Mouse (Mus musculus): ENCODE data around the gene Rhbdd1. TPM values are rescaled to one million over a fixed set of nuclear protein-coding genes. Genes with fewer than 3 reads are reported as not detected.

Rhbdd1 gene
- total and polyA plus RNA-seq, 2 experiments from 2014 or later = 6.6 to 13.2 TPM

DNA sequence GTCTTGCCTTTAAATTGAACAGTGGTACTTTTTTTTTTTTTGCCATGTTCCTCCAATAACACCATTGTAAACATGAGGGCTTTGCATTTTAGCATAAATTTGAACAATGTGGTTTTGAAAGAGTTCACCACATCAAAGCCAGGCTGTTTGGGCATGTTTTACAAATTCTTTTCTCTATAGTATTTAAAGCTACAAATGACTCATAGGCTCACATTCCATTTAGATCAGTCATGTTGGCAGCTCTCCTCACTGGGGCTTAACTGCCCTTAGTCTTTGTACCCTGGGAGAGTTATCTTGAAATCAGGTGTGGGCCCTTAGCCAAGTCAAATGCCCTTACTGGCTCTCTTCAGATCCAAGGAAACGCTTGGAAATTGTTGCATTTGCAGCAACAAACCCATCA lies 112.8 kb downstream of the Rhbdd1 start:
- peaks cover 10% of the 10 kb centered on the region; the same call in 1 of the 2 replicates for H3K4me1 ChIP-seq (ENCODE audit: control insufficient read depth, insufficient read depth)
- WGBS = 13% methylated on average over 1 of the region's 1 CpGs
- no peaks in the 10 kb centered on the region for H3K9me3 ChIP-seq (replicated peaks; ENCODE audit: control insufficient read depth, low read length)
- no peak overlapping the region for H3K27ac ChIP-seq (ENCODE audit: low read depth)
- TF ChIP-seq EP300 (IDR thresholded peaks at IDR 0.05; ENCODE audit: low read depth) (no peak), CTCF (IDR thresholded peaks at IDR 0.05; ENCODE audit: low read depth) (no peak)
- DNase-seq (ENCODE audit: low spot score) = peak; percentile 40
- peak; percentile 63; the same call in 1 of the 2 replicates for ATAC-seq (ENCODE audit: insufficient read depth, low read depth)
- no peak overlapping the region for H3K9ac ChIP-seq (replicated peaks; ENCODE audit: low read depth, low read length)
- H3K27me3 ChIP-seq (ENCODE audit: control insufficient read depth, insufficient read depth, low read length) = no peaks in the 10 kb centered on the region
- H3K4me3 ChIP-seq (ENCODE audit: low read depth, low read length) = no peak overlapping the region
- H3K4me2 ChIP-seq (ENCODE audit: low read depth, low read length) = no peak overlapping the region
- no peaks in the 10 kb centered on the region for H3K36me3 ChIP-seq (replicated peaks; ENCODE audit: control insufficient read depth, insufficient read depth, low read length)

DNA sequence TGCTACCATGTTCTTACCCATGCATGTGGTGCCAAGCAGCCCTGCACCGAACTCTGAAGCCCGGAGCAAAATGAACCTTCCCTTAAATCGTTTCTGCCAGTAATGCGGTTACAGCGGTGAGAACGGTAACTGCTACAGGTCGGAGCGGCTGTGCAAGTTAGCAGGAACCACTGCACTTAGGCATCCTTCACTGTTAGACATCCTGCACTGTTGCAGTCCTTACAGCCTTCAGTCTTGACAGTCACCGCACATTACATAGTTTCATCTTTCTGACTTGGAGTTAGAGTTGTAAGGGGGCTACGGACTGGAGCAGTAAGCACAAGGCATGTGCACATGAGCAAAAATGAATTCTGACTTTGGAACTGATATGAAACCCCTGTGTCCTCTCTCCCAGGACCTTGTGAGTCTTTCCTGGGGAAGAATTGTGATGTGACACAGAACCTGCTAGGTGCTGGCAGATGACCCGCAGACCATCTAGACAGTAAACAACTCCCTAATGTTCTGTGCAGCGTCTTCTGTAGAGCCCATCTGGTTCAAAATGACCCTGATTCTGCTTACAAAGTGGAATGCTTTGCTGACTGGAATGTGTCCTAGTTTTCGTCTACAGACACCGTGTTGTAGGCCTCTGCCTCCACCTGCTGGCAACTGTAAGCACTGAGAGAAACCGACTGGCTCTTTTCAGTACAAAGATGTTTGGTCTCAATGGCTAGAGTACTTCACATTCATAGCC lies 116.8 kb downstream of the Rhbdd1 start:
- H3K4me3 ChIP-seq (ENCODE audit: low read depth, low read length) = no peak overlapping the region
- peak; percentile 80 for DNase-seq (ENCODE audit: low spot score)
- TF ChIP-seq CTCF (IDR thresholded peaks at IDR 0.05; ENCODE audit: low read depth) (peak; percentile 97), EP300 (IDR thresholded peaks at IDR 0.05; ENCODE audit: low read depth) (no peak)
- H3K36me3 ChIP-seq (replicated peaks; ENCODE audit: control insufficient read depth, insufficient read depth, low read length) = no peaks in the 10 kb centered on the region
- 55% methylated on average over 15 of the region's 15 CpGs for WGBS
- H3K9me3 ChIP-seq (replicated peaks; ENCODE audit: control insufficient read depth, low read length) = no peaks in the 10 kb centered on the region
- no peak overlapping the region for H3K9ac ChIP-seq (replicated peaks; ENCODE audit: low read depth, low read length)
- H3K27me3 ChIP-seq (ENCODE audit: control insufficient read depth, insufficient read depth, low read length) = no peaks in the 10 kb centered on the region
- peaks cover 10% of the 10 kb centered on the region; the same call in 1 of the 2 replicates for H3K4me1 ChIP-seq (ENCODE audit: control insufficient read depth, insufficient read depth)
- ATAC-seq (ENCODE audit: insufficient read depth, low read depth) = peak; percentile 78; the same call in 1 of the 2 replicates
- no peak overlapping the region for H3K4me2 ChIP-seq (ENCODE audit: low read depth, low read length)
- no peak overlapping the region for H3K27ac ChIP-seq (ENCODE audit: low read depth)

DNA sequence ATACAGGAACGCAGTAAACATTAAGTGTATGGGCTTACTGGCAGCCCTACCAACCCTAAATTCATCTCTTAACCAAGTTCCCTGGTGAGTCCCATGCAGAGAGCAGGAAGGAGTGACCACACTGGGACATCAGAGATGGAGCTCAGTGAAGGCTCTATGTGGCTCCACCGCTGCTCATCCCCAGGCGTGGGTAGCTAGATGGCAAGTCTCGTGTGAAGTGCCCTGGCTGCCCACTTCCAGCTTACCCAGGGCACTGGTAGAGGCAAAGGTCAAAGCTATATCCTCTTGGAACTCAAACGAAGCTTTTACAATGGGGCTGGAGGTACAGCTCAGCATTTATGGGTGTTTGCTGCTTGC lies 117.4 kb downstream of the Rhbdd1 start:
- ATAC-seq (ENCODE audit: insufficient read depth, low read depth) = no peak
- no peak for DNase-seq (ENCODE audit: low spot score)
- no peaks in the 10 kb centered on the region for H3K9me3 ChIP-seq (replicated peaks; ENCODE audit: control insufficient read depth, low read length)
- H3K27ac ChIP-seq (ENCODE audit: low read depth) = no peak overlapping the region
- H3K4me3 ChIP-seq (ENCODE audit: low read depth, low read length) = no peak overlapping the region
- TF ChIP-seq CTCF (IDR thresholded peaks at IDR 0.05; ENCODE audit: low read depth) = no peak
- TF ChIP-seq EP300 (IDR thresholded peaks at IDR 0.05; ENCODE audit: low read depth) = no peak
- 64% methylated on average over 5 of the region's 5 CpGs for WGBS
- no peaks in the 10 kb centered on the region for H3K27me3 ChIP-seq (ENCODE audit: control insufficient read depth, insufficient read depth, low read length)
- H3K36me3 ChIP-seq (replicated peaks; ENCODE audit: control insufficient read depth, insufficient read depth, low read length) = no peaks in the 10 kb centered on the region
- H3K9ac ChIP-seq (replicated peaks; ENCODE audit: low read depth, low read length) = no peak overlapping the region
- H3K4me1 ChIP-seq (ENCODE audit: control insufficient read depth, insufficient read depth) = peaks cover 8% of the 10 kb centered on the region; the same call in 1 of the 2 replicates
- H3K4me2 ChIP-seq (ENCODE audit: low read depth, low read length) = no peak overlapping the region

DNA sequence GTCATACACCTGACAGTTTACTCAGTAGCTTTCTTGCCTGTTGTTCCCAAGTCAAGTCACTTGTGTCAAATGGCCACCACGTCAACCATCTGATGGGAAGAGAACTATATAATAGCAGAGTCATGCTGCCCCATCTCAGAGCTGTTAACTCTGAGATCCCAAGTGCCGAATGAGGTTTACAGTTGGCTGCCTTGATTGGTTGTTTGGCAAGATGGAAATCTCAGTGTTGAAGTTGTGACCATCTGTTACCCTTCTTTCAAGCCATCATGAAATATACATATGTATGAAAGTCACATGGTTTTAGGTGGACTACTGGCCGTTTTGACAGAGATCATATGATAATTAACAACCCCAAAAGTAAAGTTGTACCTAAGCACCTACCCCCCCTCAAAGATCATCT lies 121.0 kb downstream of the Rhbdd1 start:
- H3K4me3 ChIP-seq (ENCODE audit: low read depth, low read length) = no peak overlapping the region
- H3K9ac ChIP-seq (replicated peaks; ENCODE audit: low read depth, low read length) = no peak overlapping the region
- peaks cover 6% of the 10 kb centered on the region; the same call in 1 of the 2 replicates for H3K4me1 ChIP-seq (ENCODE audit: control insufficient read depth, insufficient read depth)
- H3K27me3 ChIP-seq (ENCODE audit: control insufficient read depth, insufficient read depth, low read length) = no peaks in the 10 kb centered on the region
- TF ChIP-seq CTCF (IDR thresholded peaks at IDR 0.05; ENCODE audit: low read depth) (no peak), EP300 (IDR thresholded peaks at IDR 0.05; ENCODE audit: low read depth) (no peak)
- WGBS = 84% methylated on average over 3 of the region's 3 CpGs
- H3K9me3 ChIP-seq (replicated peaks; ENCODE audit: control insufficient read depth, low read length) = no peaks in the 10 kb centered on the region
- no peak for DNase-seq (ENCODE audit: low spot score)
- H3K36me3 ChIP-seq (replicated peaks; ENCODE audit: control insufficient read depth, insufficient read depth, low read length) = no peaks in the 10 kb centered on the region
- no peak overlapping the region for H3K4me2 ChIP-seq (ENCODE audit: low read depth, low read length)
- ATAC-seq (ENCODE audit: insufficient read depth, low read depth) = no peak
- H3K27ac ChIP-seq (ENCODE audit: low read depth) = no peak overlapping the region

DNA sequence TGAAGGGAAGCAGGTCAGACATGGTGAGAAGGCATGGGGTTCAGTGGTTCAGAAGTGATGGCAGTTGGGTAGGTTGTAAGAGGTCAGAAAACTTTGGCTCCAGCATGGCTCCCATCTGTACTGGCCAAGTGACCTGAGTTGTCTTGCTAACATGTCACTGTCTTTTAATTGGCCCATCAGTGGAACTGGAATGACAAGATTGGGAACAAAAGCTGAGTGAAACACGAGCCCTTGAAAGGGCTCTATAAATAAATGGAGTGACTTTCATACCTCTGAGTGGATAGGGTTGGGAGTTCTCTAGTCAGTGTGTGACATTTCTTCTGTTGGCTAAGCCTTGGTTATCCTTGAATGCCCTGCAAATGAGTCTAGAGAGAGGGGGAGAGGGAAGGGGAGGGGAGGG lies 123.9 kb downstream of the Rhbdd1 start:
- DNase-seq (ENCODE audit: low spot score) (peak; percentile 11), ATAC-seq (ENCODE audit: insufficient read depth, low read depth) (peak; percentile 75)
- Histone ChIP-seq H3K36me3 (replicated peaks; ENCODE audit: control insufficient read depth, insufficient read depth, low read length) (no peaks in the 10 kb centered on the region), H3K27me3 (ENCODE audit: control insufficient read depth, insufficient read depth, low read length) (no peaks in the 10 kb centered on the region), H3K27ac (ENCODE audit: low read depth) (peak overlapping the region; percentile 34; the same call in 1 of the 2 replicates), H3K4me3 (ENCODE audit: low read depth, low read length) (no peak overlapping the region), H3K9me3 (replicated peaks; ENCODE audit: control insufficient read depth, low read length) (no peaks in the 10 kb centered on the region), H3K4me1 (ENCODE audit: control insufficient read depth, insufficient read depth) (peaks cover 6% of the 10 kb centered on the region; the same call in 1 of the 2 replicates), H3K9ac (replicated peaks; ENCODE audit: low read depth, low read length) (no peak overlapping the region), H3K4me2 (ENCODE audit: low read depth, low read length) (no peak overlapping the region)
- WGBS = 29% methylated on average over 1 of the region's 1 CpGs
- TF ChIP-seq CTCF (IDR thresholded peaks at IDR 0.05; ENCODE audit: low read depth) = no peak
- no peak for TF ChIP-seq EP300 (IDR thresholded peaks at IDR 0.05; ENCODE audit: low read depth)
